Mouse (Mus musculus): ENCODE results near the gene Lrrc2. TPM values are rescaled to one million over a fixed set of nuclear protein-coding genes. Genes with fewer than 3 reads are reported as not detected.

Lrrc2 gene
- 0.22 TPM for polyA plus RNA-seq (2014; fragmentation: Illumina TruSeq; extraction: RNeasy Lipid Tissue Mini Kit (QIAGEN cat#74804); ENCODE audit: low replicate concordance)

DNA sequence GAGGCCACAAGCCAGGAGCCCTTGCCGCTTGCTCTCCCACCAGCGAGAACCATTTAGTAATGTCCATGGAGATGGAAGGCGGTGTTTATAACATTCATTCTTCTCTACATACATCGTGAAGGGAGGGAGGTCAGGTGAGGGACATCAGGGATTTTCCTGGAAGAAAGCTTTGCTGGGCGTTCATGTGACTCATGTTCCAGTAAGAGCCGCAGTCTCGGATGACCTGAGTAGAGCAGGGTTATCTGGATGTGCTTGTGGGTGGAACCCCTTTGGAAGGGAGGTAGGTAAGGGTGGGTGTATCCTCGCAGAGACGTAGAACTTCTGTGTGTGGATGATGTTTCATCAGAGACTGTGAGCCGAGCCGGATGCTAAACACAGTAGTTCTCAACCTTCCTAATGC is at the start of gene Lrrc2:
Gene Lrrc2 (plus strand): TSS at position 149 of the 400 bp plus-strand sequence.

GRCm38 (mm10) chr9:110916786-110917185 is 34.6 kb upstream of the Lrrc2 start, which contains the start of gene Fam240a:
Gene Fam240a (minus strand): TSS chr9:110916861.

DNA sequence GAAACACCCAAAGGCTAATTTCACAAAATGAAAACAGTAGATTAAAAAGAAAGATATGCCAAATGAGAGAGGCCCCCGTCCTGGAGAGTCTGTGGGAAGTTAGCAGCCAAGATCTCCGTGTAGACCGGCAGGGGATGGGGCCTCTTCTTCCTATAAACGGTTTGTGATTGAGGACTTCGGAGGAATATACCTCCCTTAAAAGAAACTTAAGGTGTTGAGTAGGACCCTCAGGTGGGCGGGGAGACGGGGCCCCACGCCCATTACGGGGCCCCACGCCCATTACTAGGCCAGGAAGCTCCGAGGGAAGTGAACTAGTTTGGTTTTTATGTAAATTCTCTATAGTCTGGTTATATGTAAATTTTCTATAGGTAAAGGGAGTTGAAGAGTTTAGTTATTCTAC is 5.4 kb upstream of the Lrrc2 start, which contains the start of gene Tdgf1:
Gene Tdgf1 (minus strand): TSS at position 233 of the 400 bp plus-strand sequence.

GRCm38 (mm10) chr9:110990204-110990603 is 38.9 kb downstream of the Lrrc2 start, which contains the start of gene Rtp3:
Gene Rtp3 (minus strand): TSS chr9:110990583.

DNA sequence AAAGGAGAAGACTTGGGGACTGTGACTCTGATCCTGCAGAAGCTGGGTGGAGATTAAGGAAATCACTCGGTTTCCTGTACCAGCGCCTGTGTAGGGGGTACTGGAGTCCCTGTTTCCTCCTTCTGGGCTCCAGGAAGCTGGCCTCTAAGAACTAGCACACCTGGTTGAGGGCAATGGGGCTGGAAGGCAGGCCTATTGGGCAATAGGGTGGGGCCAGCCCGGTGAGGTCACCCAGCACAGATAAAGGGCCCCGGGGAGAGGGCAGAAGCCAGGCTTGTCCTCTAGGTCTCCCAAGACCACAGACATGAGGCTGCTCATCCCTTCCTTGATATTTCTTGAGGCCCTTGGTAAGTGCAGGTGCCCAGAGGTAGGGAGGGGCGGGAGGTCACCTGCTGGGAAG is 67.7 kb downstream of the Lrrc2 start, which contains the start of gene Ltf:
Gene Ltf (plus strand): TSS at position 250 of the 400 bp plus-strand sequence.

Other genes starting within 250 kb of the Lrrc2 start
- gene Myl3, start 209.7 kb upstream of the Lrrc2 start, polyA plus RNA-seq (2014; fragmentation: Illumina TruSeq; extraction: RNeasy Lipid Tissue Mini Kit (QIAGEN cat#74804); ENCODE audit: low replicate concordance) = not detected
- gene Pth1r, start 204.4 kb upstream of the Lrrc2 start, polyA plus RNA-seq (2014; fragmentation: Illumina TruSeq; extraction: RNeasy Lipid Tissue Mini Kit (QIAGEN cat#74804); ENCODE audit: low replicate concordance) = not detected
- gene Prss42, start 153.4 kb upstream of the Lrrc2 start, polyA plus RNA-seq (2014; fragmentation: Illumina TruSeq; extraction: RNeasy Lipid Tissue Mini Kit (QIAGEN cat#74804); ENCODE audit: low replicate concordance) = not detected
- gene Prss44, start 137.6 kb upstream of the Lrrc2 start, polyA plus RNA-seq (2014; fragmentation: Illumina TruSeq; extraction: RNeasy Lipid Tissue Mini Kit (QIAGEN cat#74804); ENCODE audit: low replicate concordance) = not detected
- not detected for gene Prss43, start 124.9 kb upstream of the Lrrc2 start, polyA plus RNA-seq (2014; fragmentation: Illumina TruSeq; extraction: RNeasy Lipid Tissue Mini Kit (QIAGEN cat#74804); ENCODE audit: low replicate concordance)
- gene Prss45, start 117.0 kb upstream of the Lrrc2 start, polyA plus RNA-seq (2014; fragmentation: Illumina TruSeq; extraction: RNeasy Lipid Tissue Mini Kit (QIAGEN cat#74804); ENCODE audit: low replicate concordance) = not detected
- gene Prss46, start 107.0 kb upstream of the Lrrc2 start, polyA plus RNA-seq (2014; fragmentation: Illumina TruSeq; extraction: RNeasy Lipid Tissue Mini Kit (QIAGEN cat#74804); ENCODE audit: low replicate concordance) = not detected
- not detected for gene Prss50, start 93.6 kb upstream of the Lrrc2 start, polyA plus RNA-seq (2014; fragmentation: Illumina TruSeq; extraction: RNeasy Lipid Tissue Mini Kit (QIAGEN cat#74804); ENCODE audit: low replicate concordance)
- gene Als2cl, start 71.7 kb upstream of the Lrrc2 start, polyA plus RNA-seq (2014; fragmentation: Illumina TruSeq; extraction: RNeasy Lipid Tissue Mini Kit (QIAGEN cat#74804); ENCODE audit: low replicate concordance) = 3.1 TPM
- 0.74 TPM for gene Tmie, start 71.4 kb upstream of the Lrrc2 start, polyA plus RNA-seq (2014; fragmentation: Illumina TruSeq; extraction: RNeasy Lipid Tissue Mini Kit (QIAGEN cat#74804); ENCODE audit: low replicate concordance)
- gene Fam240a, start 34.7 kb upstream of the Lrrc2 start, polyA plus RNA-seq (2014; fragmentation: Illumina TruSeq; extraction: RNeasy Lipid Tissue Mini Kit (QIAGEN cat#74804); ENCODE audit: low replicate concordance) = not detected
- gene Tdgf1, start 5.4 kb upstream of the Lrrc2 start, polyA plus RNA-seq (2014; fragmentation: Illumina TruSeq; extraction: RNeasy Lipid Tissue Mini Kit (QIAGEN cat#74804); ENCODE audit: low replicate concordance) = not detected
- gene Rtp3, start 39.0 kb downstream of the Lrrc2 start, polyA plus RNA-seq (2014; fragmentation: Illumina TruSeq; extraction: RNeasy Lipid Tissue Mini Kit (QIAGEN cat#74804); ENCODE audit: low replicate concordance) = 0.37 TPM
- gene Ltf, start 67.7 kb downstream of the Lrrc2 start, polyA plus RNA-seq (2014; fragmentation: Illumina TruSeq; extraction: RNeasy Lipid Tissue Mini Kit (QIAGEN cat#74804); ENCODE audit: low replicate concordance) = not detected
- gene Ccrl2, start 106.0 kb downstream of the Lrrc2 start, polyA plus RNA-seq (2014; fragmentation: Illumina TruSeq; extraction: RNeasy Lipid Tissue Mini Kit (QIAGEN cat#74804); ENCODE audit: low replicate concordance) = 1.2 TPM
- gene Lrrfip2, start 166.0 kb downstream of the Lrrc2 start, polyA plus RNA-seq (2014; fragmentation: Illumina TruSeq; extraction: RNeasy Lipid Tissue Mini Kit (QIAGEN cat#74804); ENCODE audit: low replicate concordance) = 95.7 TPM

Measured in small intestine, adult 10 weeks (tissue).